Mouse (Mus musculus) brown adipose tissue, adult 24 weeks (tissue): ENCODE results near the gene Spata33. TPM values are rescaled to one million over a fixed set of nuclear protein-coding genes. Genes with fewer than 3 reads are reported as not detected.
"Not testable (repeated sequence)": the region's sequence is repeated elsewhere in the genome, so short reads cannot be mapped to it uniquely, and the experiment has no call there.

Source experiments
- H3K27ac ChIP-seq: fragments of 200-500 bp; replicated peaks from 2 replicates; pipeline ENCODE4 v1.5.1; 2012; ENCODE audit warnings: low read depth, mild to moderate bottlenecking, low read length
- H3K4me1 ChIP-seq: fragments of 200-500 bp; 2 replicates; pipeline ENCODE4 v1.6.1; 2012; ENCODE audit warnings: low read length, mixed read lengths; ENCODE audit not compliant: control insufficient read depth, insufficient read depth, insufficient read length
- H3K4me3 ChIP-seq: fragments of 200-500 bp; 2 replicates; pipeline ENCODE4 v1.5.1; 2012; ENCODE audit warnings: low read depth, mild to moderate bottlenecking, low read length, moderate library complexity; ENCODE audit not compliant: insufficient read depth
- polyA plus RNA-seq: library from polyadenylated mRNA; stranded (reverse); fragments of >200 nt; gene quantifications from 2 replicates; pipeline ENCODE4 v1.2.4, GENCODE M21; 2012; ENCODE audit not compliant: missing spikeins, insufficient read depth, insufficient read length

Gene Spata33
- polyA plus RNA-seq, 1 experiment: 5.8 TPM

DNA sequence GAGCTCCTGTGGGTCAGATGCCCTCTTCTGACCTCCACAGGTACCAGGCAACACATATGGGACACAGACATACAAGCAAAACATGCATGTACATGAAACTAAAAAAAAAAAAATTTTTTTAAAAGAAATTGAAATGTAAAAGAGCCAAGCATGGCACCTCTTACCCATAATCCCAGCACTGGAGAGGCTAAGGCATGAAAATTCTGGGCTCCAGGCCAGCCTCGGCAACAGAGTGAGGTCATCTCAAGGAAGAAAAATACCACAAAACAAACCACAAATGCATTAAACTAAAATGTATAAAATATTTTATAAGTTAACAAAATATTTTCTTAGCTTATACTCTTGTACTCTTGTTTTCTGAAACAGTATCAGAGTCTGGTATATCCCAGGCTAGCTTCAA lies 8.3 kb downstream of the Spata33 start:
- peaks cover 3% of the 10 kb centered on the region; the same call in 1 of the 2 replicates for H3K4me1 ChIP-seq
- H3K4me3 ChIP-seq: no peak overlapping the region
- no peak overlapping the region for H3K27ac ChIP-seq

- H3K4me1 ChIP-seq: peaks cover 3% of the 10 kb centered on the region; the same call in 1 of the 2 replicates
- peak within 1 kb of the TSS; percentile 78 for H3K4me3 ChIP-seq
- H3K27ac ChIP-seq: peak within 1 kb of the TSS; percentile 89
Observed at GRCm38 (mm10) chr8:123224278-123225266, 11.9 kb downstream of the Spata33 start, which contains the start of gene Cdk10. Cdk10 (plus strand) TSS chr8:123224842.

DNA sequence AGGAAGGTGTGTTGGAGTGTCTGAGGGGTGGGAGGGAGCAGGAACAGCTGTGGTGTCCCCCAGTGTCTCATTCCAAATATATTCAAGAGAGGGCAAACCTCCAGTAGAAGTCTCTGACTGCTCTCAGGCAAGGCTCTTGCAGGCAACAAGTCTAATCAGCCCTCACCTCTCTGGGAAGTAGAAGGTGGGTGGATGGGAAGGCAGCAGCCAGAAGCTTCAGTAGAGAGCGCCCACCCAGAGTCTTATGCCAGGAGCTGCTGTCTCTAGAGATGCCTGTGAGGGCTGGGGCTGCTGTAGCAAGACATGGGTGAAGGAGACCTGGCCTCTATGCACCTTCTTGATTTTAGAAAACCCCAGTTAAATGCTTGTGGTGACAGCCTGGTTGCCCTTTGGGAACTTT lies 15.8 kb downstream of the Spata33 start:
- Histone ChIP-seq H3K4me1 (peaks cover 3% of the 10 kb centered on the region; the same call in 1 of the 2 replicates), H3K4me3 (no peak overlapping the region), H3K27ac (no peak overlapping the region)

- not testable (repeated sequence) for H3K4me3 ChIP-seq, H3K27ac ChIP-seq, H3K4me1 ChIP-seq
Observed at GRCm38 (mm10) chr8:123230326-123230725, 17.7 kb downstream of the Spata33 start.

GRCm38 (mm10) chr8:123231742-123232141 lies 19.1 kb downstream of the Spata33 start:
- no peak overlapping the region for H3K27ac ChIP-seq

GRCm38 (mm10) chr8:123232553-123232952 lies 19.9 kb downstream of the Spata33 start:
- H3K4me1 ChIP-seq: peaks cover 4% of the 10 kb centered on the region; the same call in 1 of the 2 replicates
- no peak overlapping the region for H3K27ac ChIP-seq
- H3K4me3 ChIP-seq: no peak overlapping the region

More at GRCm38 (mm10) chr8:123231742-123232141, 19.1 kb downstream of the Spata33 start:
- Histone ChIP-seq H3K4me3 (no peak overlapping the region), H3K4me1 (peaks cover 4% of the 10 kb centered on the region; the same call in 1 of the 2 replicates)

DNA sequence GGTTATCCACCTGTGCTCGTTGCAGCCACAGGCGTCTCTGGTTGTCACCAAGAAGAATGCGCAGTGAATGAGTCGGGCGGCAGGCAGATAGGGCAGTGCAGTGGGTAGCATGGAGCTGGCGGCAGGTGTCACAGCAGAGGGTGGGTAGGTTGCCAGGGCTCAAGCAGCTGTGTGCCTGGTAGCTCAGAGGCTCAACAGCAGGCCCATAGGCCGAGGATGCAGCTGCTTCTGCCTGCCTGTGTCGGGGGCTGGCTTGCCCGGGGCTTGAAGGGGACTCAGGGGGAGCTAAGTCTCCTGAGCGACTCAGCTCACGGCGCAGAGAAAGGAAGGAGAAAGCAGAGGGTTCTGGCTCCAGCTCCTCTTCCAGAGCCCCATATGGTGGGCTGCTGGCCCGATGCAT lies 20.7 kb downstream of the Spata33 start:
- Histone ChIP-seq H3K4me1 (peaks cover 4% of the 10 kb centered on the region; the same call in 1 of the 2 replicates), H3K4me3 (no peak overlapping the region), H3K27ac (no peak overlapping the region)

- H3K4me3 ChIP-seq: no peak overlapping the region
- peaks cover 4% of the 10 kb centered on the region; the same call in 1 of the 2 replicates for H3K4me1 ChIP-seq
- H3K27ac ChIP-seq: no peak overlapping the region
Observed at GRCm38 (mm10) chr8:123233760-123234159, 21.1 kb downstream of the Spata33 start.

DNA sequence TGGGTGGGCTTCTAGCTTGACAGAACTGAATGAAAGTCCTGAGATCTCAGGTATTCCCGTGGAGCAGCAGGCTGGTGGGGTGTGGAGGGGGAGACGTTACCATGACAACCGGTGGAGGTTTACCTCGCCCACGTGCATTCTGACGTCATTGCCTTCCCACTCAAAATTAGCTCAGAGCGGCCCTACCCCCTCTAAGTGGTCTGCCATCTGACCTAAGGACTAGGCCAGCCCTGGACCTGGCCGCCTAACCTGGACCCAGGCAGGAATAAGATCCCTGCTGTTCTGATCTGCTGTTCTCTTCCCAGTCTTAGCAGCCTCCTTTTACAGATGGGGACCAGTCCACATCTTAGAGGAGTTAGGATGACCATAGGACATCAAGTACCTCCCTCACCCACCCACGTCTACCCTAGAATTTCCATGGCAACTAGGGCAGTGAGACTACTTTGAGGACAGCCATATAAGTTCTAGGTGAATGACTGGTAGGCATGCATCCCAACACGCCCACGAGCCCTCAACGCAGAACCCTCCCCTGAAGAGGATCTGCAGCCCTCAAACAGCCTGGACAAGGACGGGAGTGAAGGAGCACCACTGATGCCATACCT lies 22.4 kb downstream of the Spata33 start:
- H3K4me3 ChIP-seq: peak overlapping the region; percentile 78
- no peak overlapping the region for H3K27ac ChIP-seq
- H3K4me1 ChIP-seq: peaks cover 4% of the 10 kb centered on the region; the same call in 1 of the 2 replicates

DNA sequence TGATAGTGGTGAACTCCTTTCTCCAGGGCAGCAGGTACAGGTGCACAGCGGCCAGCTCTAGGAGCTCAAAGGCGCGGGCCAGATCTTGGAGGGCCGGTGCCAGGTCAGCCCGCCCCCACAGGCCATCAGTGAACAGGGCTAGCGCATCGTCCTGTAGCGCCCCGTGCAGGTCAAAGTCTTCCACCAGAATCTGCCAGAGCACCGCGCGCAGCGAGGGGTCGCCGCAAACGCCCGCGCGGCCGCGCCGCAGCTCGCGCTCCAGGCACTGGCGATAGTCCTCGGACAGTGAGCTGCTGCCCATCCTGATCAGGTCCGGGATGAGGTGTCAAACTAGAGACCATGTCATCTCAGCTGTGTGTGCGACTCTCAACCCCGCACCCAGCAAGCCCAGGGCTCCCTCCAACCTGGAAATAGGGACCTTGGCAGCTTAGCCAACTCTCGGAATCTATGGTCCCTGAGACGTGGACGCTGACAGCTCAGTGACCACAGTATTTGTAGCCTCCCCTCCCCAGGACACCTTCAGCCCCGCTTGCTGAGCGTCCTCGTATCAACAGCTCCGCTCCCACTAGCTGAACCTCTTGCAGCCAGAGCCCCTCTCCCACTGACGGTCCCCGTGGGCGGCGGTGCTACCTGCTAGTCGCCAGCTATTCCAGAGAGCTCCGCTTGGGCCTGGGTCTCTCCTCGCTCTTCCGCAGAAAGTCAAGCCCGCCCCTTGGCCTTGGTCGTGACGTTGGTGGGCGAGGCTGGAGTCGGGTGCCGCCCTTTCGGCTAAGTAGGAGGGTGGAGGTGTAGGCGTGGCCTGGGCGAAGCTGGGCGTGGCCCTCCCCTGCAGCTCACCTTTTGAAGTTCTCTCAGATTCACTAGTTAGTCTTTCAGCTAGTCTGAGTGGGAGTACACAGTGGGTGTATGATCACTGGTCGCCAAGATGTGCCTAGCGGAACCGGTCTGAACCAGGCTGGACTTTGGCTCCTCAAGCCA lies 23.2 kb downstream of the Spata33 start, which contains the start of gene Spata2l:
Gene Spata2l (minus strand): TSS at position 714 of the 978 bp plus-strand sequence.
- H3K27ac ChIP-seq: peak within 1 kb of the TSS; percentile 28; the same call in 1 of the 2 replicates
- H3K4me1 ChIP-seq: peaks cover 4% of the 10 kb centered on the region; the same call in 1 of the 2 replicates
- H3K4me3 ChIP-seq: peak within 1 kb of the TSS; percentile 78

DNA sequence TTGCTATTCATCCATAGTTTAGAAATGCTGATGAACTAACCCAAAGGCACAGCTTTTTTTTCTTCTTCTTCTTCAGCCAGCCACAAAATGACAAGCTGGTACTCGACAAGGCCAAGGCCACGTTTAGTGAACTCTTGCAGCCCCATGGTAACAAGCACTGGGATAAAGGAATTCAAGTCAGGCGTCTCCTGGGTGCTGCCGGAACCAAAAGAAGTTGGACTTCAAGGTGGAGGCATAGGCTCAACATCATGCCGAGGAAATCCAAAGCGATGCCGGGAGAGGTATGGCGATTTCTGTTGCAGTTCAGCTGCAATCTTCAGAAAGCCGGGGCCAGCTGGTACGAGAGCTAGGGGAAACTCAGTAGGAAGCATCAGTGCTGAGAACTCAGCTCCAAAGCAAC lies 26.8 kb downstream of the Spata33 start:
- Histone ChIP-seq H3K4me1 (peaks cover 4% of the 10 kb centered on the region; the same call in 1 of the 2 replicates), H3K4me3 (no peak overlapping the region), H3K27ac (no peak overlapping the region)

- Histone ChIP-seq H3K27ac (no peak overlapping the region), H3K4me3 (no peak overlapping the region), H3K4me1 (no peaks in the 10 kb centered on the region)
Observed at GRCm38 (mm10) chr8:123242107-123242923, 29.7 kb downstream of the Spata33 start.

DNA sequence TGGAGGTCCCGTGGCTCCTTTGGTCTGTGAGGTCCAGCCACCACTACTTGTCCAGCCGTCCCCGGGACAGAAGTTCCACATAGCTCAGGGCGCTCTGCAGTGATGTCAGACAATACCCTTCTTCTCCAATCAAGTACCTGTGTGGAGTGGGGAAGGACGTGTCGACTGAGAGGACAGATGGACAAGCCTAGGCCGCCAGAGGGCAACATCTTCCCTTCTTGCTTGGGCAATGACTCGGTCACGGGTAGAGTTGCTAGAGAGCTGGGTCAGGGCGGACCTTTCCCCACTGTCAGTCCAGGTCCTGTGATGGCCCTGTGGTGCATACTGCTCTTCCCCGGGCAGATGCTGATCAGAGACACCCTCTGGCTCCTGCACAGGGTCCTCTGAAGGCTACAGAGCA lies 30.4 kb downstream of the Spata33 start:
- Histone ChIP-seq H3K4me3 (no peak overlapping the region), H3K4me1 (no peaks in the 10 kb centered on the region), H3K27ac (no peak overlapping the region)

DNA sequence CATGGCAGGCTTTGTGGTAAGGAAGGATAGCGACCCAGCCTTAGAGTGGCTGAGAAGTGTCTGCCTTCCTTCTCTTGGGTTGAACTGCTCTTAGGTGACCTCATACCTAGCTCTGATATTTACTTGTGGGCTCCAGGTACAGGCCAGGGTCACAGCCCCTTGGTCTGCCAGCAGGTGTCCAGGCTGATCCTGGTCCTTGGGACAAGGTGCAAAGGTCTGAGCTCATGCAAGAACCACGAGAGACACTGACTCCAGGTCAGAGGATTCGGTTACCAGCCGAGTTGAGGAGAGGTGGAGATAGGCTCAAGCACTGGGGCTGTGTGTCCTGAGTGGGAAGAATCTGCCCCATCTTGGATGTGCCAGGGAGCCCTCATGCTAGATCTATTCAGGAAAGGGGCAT lies 31.8 kb downstream of the Spata33 start:
- Histone ChIP-seq H3K27ac (no peak overlapping the region), H3K4me3 (no peak overlapping the region)

More for the DNA sequence above, 31.8 kb downstream of the Spata33 start:
- no peaks in the 10 kb centered on the region for H3K4me1 ChIP-seq
